Mouse (Mus musculus) C2C12 (cell line): ENCODE measurements around the gene Hoxd8.

Source experiments
- CEBPB ChIP-seq: IDR thresholded peaks from one replicate; pipeline ENCODE4 v1.6.1; 2011; ENCODE audit warnings: low read depth, mild to moderate bottlenecking, control low read depth, moderate library complexity
- CTCF ChIP-seq: IDR thresholded peaks from one replicate; pipeline ENCODE4 v1.5.1; 2011; ENCODE audit not compliant: control insufficient read depth, insufficient read depth, insufficient read length
- USF1 ChIP-seq: IDR thresholded peaks from one replicate; pipeline ENCODE4 v1.6.1; 2011; ENCODE audit warnings: low read depth, mild to moderate bottlenecking, control low read depth, moderate library complexity

DNA sequence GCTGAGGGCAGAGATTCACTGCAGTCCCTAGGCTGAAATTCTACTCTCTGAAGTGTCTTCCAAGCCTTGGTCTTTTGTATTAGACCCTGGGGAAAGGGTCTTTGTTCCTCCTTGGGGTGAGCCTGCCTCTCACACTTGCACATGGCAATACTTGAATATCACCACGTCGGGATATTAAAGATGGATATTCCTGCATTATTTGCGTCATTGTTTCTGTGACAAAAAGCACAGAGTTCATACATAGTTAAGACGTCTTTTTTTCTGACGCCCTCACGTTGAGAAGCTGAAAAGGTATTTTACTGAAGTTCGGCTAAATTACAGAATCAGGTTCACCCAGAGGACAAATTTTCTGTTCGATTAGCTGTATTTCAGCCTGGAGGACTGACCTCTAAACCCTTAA, 25.9 kb downstream of the Hoxd8 start:
- TF ChIP-seq CTCF (no peak), USF1 (no peak), CEBPB (no peak)
